Mouse (Mus musculus): Measurements from ENCODE around the gene Mmel1. TPM values are rescaled to one million over a fixed set of nuclear protein-coding genes. Genes with fewer than 3 reads are reported as not detected.

Gene Mmel1
- polyA plus RNA-seq (2017; shearing (Covaris generic)) = not detected

DNA sequence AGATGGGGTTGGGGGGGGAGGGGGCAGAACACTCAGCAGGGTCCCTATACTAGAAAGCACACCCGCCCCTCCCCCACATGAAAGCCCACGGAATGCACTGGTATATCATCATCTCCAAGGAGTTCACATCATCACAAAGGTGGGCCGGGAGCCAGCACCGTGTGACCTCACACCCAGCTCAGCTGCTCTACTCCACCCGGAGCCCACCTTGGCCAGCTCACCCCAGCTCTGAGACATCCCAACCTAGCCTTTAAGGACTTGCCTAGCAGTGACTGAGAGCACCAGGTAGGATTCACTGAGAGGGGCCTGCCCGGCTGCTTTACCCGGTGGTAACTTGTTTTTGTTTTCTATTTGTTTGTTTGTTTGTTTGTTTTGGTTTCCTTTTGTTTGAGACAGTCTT is at the start of gene Mmel1:
Mmel1 (plus strand) TSS at position 146 of the 400 bp plus-strand sequence.

DNA sequence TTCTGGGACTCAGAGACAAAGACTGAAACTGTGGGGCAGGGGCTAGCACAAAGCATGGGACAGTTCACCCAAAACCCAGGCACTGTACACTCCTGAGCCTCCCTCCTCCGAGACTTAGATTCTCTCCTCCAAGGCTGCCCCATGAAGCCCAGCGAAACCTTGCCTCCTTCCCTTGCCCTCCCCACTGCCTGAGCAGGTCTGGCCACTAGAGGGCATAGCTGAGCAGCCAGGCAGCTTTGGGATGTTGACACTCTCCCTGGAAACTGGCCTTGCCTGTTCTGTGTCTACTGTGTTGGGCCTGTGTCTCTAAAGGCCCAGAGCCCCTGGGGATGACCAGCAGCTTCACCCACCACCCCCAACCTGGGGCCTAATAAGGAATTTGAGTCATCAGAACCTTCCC is 32.2 kb upstream of the Mmel1 start, which contains the start of gene Ttc34:
Ttc34 (plus strand) TSS at position 290 of the 400 bp plus-strand sequence.

DNA sequence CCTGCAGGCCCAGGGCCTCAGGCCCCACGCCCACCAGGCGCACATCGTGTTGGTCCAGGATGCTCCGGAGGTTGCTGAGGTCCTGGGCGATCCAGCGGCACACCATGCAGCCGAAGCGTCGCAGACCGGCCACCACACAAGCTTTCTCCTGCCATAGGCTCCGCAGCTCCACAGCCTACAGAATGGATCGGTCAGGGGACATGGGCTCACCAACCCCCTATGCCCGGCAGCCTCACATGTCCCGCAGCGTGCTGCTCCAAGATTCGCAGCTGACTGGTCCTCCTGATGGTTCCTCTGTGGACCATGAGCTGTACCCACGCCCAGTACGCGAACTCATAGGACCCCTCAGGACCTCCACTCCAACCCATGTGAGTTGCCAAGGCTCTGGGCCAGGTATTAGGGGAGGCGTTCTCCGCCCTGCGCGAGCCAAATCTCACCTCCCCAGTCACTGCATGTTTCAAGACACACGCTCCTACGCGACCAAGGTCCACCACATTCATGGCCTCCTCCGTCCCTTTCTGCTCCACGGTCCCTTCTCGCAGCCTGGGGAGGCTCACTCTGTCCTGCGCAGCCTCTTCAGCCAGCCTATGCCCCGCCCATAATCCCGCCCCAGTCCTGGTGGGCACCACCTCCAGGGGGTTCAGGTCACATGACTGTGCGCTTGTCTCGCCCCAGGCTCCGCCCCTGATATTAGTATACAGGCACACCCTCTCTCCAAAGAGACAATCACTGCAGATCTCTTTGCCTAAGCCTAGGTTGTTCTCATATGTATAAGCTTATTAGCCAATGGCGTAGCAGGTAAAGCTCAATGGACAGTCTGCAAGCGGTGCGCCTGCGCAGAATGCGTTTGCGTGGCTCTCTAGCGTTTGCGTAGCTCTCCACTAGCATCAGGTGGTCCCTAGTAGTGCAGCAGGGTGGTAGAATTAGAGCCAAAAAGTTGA is 29.4 kb downstream of the Mmel1 start, which contains the start of gene Fam213b:
Fam213b (minus strand) TSS at position 630 of the 941 bp plus-strand sequence.

DNA sequence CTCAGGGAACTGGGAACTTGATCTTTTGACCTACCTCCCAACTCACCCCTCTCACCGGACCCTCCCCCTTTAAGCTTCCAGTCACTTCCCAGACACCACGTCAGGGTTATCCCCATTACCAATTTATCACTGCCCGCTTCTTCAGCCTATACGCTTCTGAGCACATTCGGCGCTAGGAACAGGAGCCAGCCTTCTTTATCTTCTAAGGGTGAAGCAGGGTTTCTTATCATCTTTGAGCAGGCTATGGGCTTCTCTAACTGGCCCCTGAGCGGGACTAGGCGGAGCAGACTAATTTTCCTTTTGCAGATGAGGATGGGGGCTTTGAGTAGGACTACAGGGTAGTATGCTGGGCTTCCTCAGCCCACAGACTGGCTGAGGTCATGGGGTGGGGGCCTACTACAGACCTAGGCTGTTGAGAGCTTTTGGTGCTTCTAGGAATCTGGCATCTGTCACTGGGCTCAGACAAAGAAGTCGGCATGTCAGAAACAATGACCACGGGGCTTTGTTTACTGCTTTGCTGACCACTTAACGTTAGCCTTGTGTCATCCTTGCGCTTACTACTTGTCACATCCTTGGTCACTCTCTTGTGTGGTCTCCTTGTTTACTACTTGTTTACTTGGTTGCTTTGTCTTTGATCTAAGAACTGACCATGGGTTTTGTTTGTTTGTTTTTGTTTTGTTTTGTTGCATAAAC is 59.2 kb downstream of the Mmel1 start, which contains the start of gene Tnfrsf14:
Tnfrsf14 (minus strand) TSS at position 169 of the 693 bp plus-strand sequence.

Other genes with a start within 250 kb of the Mmel1 start
- 2.8 TPM for gene Prdm16, start 232.7 kb upstream of the Mmel1 start, polyA plus RNA-seq (2017; shearing (Covaris generic))
- gene Actrt2, start 201.7 kb upstream of the Mmel1 start, polyA plus RNA-seq (2017; shearing (Covaris generic)) = not detected
- not detected for gene Ttc34, start 32.1 kb upstream of the Mmel1 start, polyA plus RNA-seq (2017; shearing (Covaris generic))
- 6.7 TPM for gene Fam213b, start 29.6 kb downstream of the Mmel1 start, polyA plus RNA-seq (2017; shearing (Covaris generic))
- gene Tnfrsf14, start 59.0 kb downstream of the Mmel1 start, polyA plus RNA-seq (2017; shearing (Covaris generic)) = 16.5 TPM
- gene Hes5, start 91.3 kb downstream of the Mmel1 start, polyA plus RNA-seq (2017; shearing (Covaris generic)) = 1.0 TPM
- gene Pank4, start 94.5 kb downstream of the Mmel1 start, polyA plus RNA-seq (2017; shearing (Covaris generic)) = 95.8 TPM
- not detected for gene Plch2, start 187.2 kb downstream of the Mmel1 start, polyA plus RNA-seq (2017; shearing (Covaris generic))
- 8.1 TPM for gene Pex10, start 197.4 kb downstream of the Mmel1 start, polyA plus RNA-seq (2017; shearing (Covaris generic))
- gene Rer1, start 216.8 kb downstream of the Mmel1 start, polyA plus RNA-seq (2017; shearing (Covaris generic)) = 112 TPM
- gene Morn1, start 217.0 kb downstream of the Mmel1 start, polyA plus RNA-seq (2017; shearing (Covaris generic)) = 0.37 TPM

Data from naive thymus-derived CD4-positive, alpha-beta T cell, adult 5 months (primary cell).